Mouse (Mus musculus) adrenal gland, postnatal 25 days (tissue): ENCODE data around the gene D930020B18Rik. TPM values are rescaled to one million over a fixed set of nuclear protein-coding genes. Genes with fewer than 3 reads are reported as not detected.

Source experiments
- DNase-seq: peaks from one replicate; pipeline ENCODE4 v3.0.0; 2021; ENCODE audit warnings: mixed read lengths
- total RNA-seq: library from RNA; stranded (reverse); gene quantifications from 2 replicates; pipeline ENCODE4 v1.2.3, GENCODE M21; 2021

The D930020B18Rik gene
- total RNA-seq, 1 experiment from 2014 or later: not detected

DNA sequence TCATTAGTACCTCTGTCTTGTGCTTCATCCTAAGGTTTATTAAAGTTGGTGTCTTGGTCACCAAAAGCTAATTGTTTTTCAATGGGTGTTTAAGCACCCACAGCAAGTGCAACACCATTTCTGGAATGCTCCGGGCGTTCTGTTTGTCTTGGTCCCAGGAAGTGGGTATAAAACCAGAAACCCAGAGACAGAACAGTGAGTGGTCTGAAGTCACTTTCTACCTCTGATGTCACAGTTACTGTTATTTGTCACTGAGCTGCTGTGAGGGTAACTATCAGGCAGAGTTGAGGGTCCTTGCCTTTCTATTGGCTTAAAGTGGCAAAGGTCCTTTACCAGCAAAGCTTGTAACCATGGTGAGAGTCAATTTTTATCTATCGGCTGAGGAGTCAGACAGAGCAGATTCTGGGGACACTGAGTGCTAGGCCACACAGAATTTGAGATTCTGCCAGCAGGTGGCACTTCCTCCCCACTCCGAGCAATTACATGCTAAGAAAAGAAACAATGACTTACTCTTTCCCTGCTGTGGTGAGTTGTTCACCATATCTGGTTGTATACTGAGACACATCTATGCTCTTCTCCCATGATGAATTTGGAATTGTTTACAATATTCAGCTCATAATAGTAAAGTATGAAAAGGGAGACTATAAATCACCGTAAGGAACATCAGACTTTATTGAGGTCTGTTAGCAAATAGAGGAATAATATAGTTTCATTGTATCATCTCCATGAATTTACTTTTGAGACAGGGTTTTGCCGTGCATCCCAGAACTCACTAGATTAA lies 1.0 kb upstream of the D930020B18Rik start:
- DNase-seq: no peak

DNA sequence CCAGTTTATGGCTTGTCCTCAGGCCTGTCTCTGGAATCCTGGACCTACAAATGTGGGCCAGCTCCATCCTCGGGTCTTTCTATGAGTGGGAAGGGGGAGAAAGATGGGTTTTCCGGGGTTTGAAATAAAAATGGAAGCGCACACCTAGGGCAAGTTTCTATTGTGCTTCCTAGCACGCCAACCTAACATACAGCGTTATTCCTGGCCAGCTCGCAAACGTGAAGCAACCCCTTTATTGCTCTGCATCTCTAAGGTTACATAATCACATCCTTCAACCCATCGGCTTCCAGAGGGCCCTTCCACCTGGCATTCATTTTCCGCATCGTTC lies 480 bp upstream of the D930020B18Rik start:
- DNase-seq: no peak

DNA sequence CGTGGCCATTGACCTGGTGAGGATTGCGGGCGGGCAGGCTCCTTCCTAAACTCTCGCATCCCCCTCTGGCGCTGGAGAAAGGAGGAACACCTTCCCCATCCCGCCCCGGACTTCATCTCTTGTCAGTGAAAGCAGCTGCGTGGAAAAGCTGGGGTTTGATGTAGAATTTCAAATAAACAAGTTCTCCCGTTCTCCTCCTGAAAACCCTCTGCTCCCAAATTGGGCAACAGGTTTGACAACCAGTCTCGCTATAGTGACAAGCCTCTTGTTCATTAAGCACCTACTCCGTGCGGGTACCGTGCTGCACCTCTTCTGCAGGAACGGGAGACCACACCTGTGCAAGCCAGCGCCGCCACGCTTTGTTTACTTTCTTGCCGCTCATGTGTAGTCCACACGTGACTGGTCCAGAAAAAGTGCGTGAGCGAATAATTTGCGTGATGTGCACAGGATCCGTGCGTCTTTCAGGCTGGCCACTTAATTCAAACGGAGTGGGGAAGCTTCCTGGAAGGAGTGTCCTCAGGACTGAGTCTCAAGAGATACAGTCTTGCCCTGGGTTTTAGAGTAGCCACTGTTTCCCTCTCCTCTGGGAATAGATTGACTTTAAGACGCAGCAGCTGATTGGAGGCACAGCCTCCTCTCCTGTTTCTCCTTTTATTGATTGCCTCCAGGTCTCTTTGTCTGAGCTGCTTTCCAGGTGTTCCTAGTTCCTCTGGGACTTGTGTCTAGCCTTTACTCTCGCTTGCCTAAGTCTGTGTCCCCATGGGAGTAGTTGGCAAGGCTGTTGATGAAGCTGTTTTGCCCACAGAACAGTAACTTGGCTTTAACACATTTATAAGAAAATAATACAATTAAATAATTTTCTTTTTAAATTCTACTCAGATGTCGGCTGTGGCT lies 913 bp downstream of the D930020B18Rik start:
- DNase-seq: no peak

DNA sequence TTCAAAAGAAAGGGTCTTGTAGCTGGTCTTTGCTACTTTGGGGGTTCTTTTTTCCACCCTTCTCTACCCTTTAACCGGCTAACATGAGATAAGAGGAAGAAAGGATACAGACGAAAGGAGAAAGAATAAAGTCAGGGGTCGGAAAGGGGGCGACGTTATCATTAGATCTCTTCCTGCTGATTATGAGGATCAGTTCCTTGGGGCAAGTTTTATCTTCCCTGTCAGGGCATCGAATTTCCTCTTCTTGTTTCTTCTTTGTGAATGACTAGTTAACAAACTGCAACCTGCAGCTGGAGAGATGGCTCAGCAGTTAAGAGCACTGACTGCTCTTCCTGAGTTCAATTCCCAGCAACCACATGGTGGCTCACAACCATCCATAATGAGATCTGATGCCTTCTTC lies 4.9 kb downstream of the D930020B18Rik start:
- no peak for DNase-seq

DNA sequence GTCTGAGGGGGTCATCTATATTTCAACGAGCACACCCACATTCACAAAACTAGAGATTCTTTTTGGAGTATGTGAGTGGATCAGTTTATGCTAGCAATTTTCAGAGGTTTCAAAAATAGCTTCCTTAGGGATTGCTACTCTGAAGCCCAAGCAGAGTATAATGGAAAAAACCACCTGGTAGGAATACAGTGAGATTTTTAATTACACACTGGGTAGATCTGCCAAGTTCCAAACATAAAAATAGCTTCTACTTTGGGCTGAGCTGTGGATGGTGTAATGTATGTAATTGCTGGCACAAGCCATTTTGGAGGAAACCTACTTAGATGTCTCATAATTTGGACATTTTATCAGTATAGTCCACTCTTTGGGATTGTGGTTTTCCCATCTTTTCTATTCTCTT lies 11.7 kb downstream of the D930020B18Rik start:
- no peak for DNase-seq

DNA sequence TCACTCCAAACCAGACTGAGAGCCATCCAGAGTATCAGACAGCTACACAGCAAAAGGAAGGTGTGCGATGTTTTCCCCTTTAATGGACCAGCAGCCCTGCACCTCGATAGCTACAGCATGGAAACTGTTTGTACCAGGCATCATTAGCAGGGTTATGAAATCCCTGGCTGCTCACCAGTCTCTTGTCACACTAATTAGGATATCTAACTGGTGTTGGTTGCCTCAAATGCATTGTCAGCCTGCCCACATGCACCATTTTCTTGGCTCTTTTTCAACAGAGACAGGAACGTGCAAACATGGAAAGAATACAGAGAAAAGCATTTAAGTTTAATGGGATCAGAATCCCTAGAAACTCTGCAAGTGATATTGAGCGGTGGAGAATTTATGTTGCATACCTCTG lies 14.5 kb downstream of the D930020B18Rik start:
- no peak for DNase-seq

DNA sequence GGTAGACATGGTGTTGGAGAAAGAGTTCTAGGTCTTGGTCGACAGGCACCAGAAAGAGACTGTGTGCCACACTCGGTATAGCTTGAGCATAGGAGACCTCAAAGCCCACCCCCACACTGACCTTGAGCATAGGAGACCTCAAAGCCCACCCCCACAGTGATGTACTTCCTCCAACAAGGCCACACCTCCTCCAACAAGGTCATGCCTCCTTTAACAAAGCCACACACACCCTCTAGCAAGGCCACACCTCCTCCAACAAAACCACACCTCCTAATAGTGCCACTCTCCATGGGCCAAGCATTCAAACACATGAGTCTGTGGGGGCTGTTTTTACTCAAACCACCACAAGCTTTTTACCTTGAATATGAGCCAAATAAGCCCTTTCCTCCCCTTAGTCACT lies 21.3 kb downstream of the D930020B18Rik start:
- no peak for DNase-seq

DNA sequence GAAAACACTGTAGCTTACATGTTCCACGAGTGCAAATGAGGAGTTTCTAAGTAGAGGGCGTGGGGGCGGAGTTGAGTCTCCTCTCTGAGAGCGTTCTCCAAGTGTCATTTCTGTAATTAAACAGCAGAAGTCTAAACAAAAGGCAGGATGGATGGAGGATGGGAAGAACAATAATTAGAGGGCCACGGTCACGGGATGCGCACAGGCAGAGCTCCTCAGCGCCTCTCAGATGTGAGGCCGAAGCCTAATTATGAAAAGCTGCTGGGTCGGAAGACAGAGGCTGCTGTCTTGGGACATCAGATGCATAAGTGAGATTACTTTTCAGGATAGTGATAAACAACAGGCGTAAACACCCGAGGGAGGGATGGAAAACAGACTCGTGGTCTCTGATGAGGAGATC lies 22.2 kb downstream of the D930020B18Rik start:
- no peak for DNase-seq

DNA sequence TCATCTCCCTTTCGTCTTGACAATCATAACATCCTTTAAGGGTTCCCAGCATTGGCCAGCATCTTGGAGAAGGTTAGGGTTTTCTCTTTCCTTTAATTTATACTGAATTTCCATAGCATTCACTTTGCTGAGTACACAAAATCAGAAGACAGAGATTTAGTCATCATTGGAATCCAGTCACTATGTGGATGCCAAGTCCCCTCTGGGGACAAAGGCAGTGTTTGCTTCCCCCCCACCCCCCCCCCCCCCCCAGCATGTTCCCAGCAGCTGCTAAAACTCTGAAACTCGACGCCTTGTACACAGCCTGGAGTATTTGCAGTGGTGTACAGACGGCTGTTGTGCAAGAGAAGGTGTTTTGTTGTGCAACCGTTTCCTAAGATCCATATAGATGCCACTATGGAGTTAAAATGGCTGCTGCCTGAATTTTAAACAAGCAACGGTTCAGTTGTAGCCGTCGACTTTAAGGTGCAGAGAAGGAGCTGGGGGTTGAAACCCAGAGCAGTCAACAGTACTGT lies 24.3 kb downstream of the D930020B18Rik start:
- DNase-seq: no peak

DNA sequence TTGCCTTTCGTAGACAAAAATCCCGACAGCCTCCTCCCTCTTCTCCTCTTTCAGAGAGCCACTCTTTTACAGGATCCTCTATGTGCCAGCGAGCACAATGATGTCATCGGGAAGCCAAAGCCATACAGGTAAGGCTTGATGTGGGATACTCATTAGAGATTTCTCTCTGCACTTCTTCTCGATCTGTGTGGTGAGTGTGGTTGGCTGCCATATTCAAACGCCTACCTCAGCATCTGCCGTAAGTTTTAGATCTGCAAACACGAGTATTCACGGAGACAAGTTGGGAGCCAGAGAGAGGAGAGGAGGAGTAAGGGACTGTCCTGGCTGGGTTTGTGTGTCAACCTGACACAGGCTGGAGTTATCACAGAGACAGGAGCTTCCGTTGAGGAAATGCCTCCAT lies 27.7 kb downstream of the D930020B18Rik start:
- DNase-seq: no peak

DNA sequence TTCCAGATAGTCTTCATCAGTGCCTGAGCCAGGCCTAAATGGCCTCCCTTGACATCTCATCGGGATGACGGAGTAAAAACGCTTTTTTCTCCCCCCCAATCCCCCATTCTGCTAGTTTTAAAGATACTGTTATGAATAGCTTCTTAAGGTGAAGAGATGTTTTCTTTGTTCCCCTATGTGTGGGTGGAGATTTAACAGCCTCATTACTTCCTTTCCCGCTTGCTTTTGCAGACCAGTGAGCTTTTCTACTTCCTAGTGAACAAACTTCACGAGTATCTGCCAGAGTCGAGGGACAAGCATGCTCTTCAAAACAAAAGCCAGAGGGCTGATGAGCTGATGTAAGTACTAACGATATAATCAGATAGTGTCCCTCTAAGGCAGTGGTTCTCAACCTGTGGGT lies 35.6 kb downstream of the D930020B18Rik start:
- no peak for DNase-seq

DNA sequence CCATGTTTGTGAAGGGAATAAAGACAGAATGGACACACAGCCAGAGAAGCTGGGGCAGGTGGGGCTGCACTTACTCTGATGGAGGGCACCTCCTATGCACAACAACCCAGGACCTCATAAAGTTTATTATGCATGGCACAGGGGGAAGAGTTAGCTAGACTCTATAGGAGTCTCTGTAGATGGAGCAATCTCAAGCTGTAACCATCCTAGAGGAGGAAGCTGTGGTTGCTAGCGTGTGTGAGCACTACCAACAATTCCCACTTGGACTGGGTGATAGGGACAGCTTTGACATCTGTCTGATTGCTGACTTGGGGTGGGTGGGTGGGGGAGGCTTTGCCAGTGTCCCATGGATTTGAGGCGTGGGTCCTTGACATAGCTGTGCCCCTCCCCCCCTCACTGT lies 39.5 kb downstream of the D930020B18Rik start:
- DNase-seq: no peak

DNA sequence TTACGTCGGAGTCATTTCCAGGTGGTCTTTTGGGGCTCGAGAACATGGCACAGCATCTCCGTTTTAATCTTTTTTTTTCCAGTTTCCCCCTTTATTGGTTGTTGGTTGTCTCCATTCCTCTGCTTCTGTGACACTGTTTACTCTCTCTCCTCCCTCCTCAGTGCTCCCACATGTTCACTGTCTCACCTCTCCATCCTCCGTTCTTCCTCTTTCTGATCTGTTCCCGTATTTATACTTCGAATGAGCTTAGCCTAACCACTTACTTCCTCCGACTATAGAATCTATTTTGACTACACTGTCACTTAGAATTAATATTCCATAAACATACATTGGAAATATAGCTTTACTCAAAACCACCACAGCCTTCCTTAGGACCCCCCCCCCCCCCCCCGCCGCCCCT lies 41.2 kb downstream of the D930020B18Rik start:
- no peak for DNase-seq

DNA sequence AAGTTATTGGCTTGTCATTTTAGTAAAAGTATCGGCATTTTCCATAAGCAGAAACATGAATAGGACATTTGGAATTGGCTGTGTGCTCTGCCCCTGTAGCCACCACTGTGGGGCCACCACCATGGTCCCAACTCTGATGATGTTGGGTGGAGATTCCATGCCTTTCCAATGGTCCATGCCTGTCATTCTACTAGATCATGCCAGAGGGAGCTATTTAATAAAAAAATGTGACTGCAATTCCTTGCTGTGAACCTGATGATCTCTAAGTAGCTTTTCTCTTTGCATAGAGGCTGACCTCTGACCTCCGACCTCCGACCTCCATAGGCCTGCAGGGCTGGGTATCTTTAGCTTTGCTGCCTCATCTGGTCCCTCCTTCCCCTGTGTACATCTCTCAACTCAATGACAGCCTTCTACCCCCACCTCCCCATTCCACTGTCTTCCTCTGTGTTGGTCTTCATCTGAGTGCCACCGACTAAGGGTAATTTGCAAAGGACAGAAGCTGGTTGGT lies 44.8 kb downstream of the D930020B18Rik start:
- DNase-seq: no peak

DNA sequence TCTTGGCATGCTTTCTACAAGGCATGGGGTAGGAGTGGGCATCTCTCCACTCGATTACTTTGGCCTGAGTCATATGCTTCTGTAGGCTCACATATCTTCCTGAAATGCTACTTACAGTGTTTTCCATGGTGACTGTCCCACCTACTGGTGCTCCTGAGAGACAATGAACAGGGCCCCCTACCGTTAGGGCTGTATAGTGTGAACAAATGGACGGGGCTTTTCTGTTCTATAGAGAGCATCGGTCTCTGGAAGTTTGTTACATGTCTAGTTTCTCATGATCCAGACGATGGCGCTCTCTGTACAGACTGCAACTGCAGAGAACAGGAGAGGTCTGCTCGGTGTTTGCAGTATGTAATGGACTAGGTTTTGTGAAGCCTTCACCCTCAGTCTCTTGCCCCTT lies 46.1 kb downstream of the D930020B18Rik start:
- DNase-seq: no peak

DNA sequence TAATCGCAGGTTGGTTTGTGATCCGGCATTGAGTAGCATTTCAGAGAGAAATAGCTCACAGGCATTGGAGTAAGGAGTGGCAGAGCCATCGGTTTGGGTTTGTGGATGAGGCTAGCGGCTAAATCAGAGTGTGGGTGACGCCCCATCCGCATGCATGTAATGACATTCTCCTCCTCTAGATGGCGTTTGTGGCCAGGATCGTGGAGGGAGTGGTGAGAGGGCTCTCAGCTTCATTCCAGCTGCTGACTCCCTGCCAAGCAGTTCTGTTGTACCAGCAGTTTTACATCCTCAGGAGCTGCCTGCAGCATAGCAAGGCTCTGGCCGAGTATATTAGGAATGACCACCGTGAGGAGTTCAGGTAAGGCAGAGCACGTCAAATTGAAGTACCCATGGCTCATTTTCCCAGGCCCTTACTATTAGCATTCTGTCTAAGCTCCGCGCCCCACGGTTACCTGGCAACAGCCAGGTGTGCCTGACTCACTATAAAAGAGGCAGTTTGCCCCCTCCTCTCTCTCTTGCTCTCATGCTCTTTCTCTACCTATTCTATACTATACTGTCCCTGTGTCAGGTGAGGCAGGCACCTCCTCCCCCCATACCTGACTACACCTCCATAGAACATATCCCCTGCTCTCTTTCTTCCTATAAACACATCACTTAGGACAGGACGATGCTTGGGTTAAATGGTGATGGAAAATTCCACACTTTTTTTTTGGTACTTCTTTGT lies 48.4 kb downstream of the D930020B18Rik start:
- DNase-seq: peak; percentile 54

DNA sequence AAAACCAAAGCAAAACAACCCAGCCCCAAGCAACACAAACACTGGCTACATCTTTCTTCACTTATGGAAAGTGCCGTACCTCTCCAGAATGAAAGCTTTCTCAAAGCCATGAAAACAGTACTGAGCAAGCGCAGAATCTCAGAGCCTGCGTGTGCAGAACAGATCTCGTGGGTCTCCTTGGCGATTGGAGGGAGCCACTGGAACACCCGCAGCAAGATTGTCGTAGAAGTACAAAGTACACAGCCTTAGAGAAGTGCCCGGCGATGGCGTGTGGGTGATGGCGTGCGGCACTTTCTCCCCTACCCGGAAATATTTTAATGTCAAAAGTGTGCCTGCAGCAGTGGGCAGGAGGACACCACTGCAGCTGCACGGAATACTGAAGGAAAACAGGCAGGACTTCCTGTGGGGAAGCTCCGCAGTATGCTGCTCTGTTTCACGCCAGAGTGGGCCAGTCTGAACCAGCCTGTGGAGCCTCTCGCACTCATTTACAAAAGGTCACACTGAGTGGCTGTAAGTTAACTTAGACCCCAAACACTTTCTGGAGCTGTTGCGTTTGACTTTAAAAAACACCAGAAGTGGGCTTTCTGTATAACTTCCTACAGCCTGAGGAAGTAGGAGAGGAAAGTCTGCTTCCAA lies 51.7 kb downstream of the D930020B18Rik start:
- no peak for DNase-seq

DNA sequence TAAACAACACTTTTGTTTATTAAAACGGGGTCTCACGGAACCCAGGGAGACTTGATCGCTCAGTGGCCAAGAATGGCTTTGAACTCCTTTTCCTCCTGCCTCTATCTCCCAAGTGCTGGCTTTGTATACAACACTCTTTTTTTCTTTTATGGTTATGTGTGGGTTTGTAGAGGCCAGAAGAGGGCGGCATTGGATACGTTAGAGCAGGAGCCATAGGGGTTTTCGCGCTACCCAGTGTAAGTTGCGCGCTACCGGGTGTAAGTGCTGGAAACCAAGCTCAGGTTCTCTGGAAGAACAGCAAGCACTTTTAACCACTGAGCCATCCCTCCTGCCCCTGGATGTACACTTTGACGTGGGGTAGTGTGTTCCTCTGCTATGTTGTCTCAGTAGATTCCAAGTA lies 53.2 kb downstream of the D930020B18Rik start:
- no peak for DNase-seq

DNA sequence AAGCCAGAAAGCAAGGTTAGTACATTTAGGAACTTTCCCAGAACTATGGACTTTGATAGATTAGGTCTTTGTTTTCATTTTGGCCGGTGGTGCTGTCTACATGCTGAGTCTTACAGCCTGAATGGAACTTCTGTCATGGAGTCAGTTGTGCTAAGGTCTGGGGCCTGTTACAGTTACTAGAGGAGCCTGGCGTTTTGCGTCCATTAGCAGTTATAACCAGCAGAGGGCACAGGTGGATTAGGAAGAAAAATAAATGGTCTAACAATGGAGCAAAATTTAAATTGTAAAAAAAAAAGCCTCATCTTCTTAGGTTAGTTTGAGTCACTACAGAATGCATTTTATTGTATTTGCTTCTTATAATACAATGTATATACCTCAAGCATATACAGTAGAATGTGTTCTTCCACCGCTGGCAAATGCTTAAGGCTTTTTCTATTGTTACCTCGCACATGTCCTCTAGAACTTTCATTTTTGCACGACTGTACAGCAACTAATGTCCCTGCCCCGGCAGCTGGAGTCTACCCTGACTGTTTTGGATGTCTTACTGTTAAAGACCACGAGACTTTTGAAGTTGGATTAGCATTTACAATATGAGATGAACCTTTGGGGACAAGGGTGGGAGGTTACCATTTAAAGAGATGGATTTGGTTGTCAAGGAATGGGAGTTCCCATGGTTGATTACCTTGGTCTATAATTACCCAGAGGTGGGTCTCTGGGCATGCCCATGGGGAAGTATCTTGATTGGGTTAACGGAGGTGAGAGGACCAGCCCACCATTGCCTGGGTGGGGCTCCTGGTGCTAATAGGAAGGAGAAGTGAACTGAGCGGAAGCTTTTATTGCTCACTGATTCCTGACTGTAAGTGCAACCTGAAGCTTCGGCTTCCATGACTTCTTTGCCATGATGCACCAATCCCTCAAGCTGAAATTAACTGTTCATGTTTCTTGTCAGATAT lies 60.2 kb downstream of the D930020B18Rik start:
- DNase-seq: peak; percentile 30

DNA sequence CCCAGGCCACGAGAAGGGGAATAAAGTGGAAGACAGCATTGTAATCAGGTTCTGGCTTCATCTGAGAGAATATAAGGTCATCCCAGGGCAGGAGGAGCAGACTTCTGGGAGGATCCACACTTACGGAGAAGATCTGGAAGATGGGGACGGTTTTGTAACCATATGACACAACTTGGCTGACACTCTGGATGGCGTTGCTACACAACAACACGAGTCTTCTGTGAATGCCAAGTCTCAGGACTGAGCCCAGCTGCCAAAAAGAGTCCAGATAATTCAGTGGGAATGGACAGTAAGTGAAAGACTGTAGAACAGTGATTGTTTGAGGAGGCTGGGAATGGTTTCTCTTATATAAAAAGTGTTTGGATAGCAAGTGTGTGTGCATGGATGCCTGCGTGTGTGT lies 62.2 kb downstream of the D930020B18Rik start:
- DNase-seq: peak; percentile 12

DNA sequence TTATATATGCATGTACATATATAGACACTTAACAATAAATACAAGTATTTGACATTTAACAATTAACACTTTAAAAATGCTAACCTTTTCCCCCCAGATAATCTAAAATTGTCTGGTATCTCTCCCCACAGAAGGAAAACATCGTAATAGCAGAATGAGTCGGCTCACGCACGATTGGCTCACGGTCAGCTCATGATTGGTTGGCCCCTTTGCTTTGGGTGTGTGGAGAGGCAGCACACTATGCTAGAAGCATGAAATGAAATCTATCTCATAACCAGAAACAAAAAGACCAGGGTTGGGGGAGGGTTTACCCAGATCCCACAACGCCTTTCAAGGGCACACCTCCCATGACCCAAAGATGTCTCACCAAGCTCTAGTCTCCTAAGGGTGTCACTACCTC lies 63.5 kb downstream of the D930020B18Rik start:
- DNase-seq: no peak
